Mouse (Mus musculus): ENCODE data around the gene Cacnb2.

GRCm38 (mm10) chr2:14873116-14873515, 270.2 kb downstream of the Cacnb2 start:
- TF ChIP-seq POLR2A (IDR thresholded peaks at IDR 0.05; ENCODE audit: borderline replicate concordance, extremely low read depth, insufficient read depth, insufficient read length, poor library complexity, severe bottlenecking) (no peak), CTCF (IDR thresholded peaks at IDR 0.05; ENCODE audit: borderline replicate concordance, extremely low read depth, insufficient read depth, insufficient read length) (no peak)
